Mouse (Mus musculus): ENCODE measurements around the gene Ralgps1. TPM values are rescaled to one million over a fixed set of nuclear protein-coding genes. Genes with fewer than 3 reads are reported as not detected.
"Not testable (repeated sequence)": the region's sequence is repeated elsewhere in the genome, so short reads cannot be mapped to it uniquely, and the experiment has no call there.

Ralgps1 gene
- total RNA-seq, 4 experiments from 2014 or later = 4.2 to 12.7 (median 8.0) TPM

DNA sequence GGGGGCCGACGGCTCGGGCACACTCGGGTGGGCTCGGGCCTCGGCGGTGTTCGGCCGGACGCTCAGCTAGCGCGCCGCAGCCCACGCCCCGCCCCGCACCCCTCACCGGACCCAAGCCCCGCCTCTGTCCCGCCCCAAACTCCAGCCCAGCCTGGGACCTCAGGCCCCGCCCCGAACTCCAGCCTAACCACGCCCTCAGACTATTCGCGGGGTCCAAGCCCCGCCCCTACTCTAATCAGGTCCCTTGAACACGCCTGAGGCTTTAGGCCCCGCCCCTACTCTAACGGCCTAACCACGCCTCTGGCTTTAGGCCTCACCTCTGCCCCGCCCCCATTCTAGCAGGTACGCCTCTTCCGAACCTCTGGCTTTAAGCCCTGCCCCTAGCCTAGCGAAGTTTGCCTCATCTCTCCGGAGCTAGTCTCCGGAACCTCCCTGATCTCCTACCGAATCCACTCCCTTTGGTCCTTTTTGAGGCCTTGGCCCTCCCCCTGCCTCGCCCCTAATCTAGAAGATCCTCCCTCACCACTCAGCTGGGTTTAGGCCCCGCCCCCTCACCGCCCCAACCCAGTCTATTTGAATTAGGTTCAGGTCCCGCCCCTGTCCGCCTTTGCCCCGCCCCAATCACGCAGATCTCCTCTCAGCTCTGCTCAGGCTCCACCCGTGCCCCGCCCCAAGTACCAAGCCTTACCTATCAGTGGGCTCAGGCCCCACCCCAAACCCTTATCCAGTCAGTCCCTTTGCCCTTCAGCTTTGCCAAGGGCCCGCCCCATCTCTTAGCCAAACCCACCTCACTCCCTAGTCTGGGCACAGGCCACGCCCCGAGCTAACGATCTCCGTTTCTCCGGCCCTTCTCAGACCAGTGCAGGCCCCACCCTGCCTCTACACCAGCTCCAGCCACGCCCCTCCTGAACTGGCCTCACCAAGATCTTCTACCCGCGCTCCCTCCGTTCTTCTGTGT is 240.5 kb downstream of the Ralgps1 start:
- peak; percentile 99 for DNase-seq

DNA sequence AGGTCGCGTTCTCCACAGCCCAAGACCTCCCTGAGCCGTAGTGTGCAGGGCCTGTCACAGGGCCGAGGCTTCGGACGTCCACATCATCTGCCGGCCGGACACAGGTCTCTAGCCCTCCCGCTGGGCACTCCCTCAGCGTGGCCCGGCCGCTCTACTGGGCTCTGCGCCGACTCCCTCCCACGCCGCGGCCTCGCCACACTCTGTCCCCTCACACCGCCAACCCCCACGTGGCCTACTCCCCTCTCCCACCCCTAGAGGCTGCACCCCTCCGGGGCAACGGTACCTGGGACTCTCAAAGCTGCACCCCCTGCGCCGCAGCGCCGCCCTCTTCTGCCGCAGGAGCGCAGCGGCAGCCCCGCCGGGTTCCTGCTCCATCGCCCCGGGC is 241.2 kb downstream of the Ralgps1 start:
- DNase-seq = no peak

DNA sequence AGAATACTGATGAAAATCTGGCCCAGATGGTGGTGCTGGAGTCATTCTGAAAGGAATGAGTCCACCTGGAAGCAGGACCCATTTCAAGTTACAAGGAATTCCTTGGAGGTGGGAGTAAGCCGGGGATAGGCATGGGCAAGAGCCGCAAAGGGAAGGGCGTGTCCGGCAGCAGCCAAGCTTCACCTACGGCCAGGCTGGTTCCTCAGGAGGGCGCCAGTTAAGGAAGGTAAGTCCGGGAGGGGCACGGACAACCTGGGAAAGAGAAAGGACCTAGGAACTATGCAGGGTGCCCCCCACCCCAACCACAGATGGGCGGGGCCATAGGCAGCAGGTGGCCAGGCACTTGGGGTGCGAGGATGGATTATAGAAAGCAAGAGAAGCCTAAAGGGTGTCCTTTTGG is 241.6 kb downstream of the Ralgps1 start:
- peak; percentile 29 for DNase-seq

DNA sequence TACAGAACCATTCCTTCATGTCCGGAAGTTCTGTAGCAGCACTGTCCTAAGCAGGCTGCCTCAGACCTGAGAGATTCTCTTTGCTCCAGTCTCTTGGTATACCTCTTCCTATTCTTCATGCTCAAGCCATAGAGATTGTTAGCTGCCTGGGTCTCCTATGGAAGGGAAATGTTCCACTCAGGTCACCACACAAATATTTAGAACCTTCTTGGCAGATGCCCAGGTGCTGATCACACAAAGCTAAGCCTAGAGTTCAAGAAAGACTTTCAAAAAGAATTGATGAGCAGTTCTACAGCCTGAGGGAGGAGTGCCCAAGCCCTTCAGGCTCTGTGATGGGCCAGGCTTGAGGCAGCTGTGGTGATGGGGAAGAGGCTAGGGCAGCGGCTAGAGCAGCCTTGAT is 242.3 kb downstream of the Ralgps1 start:
- no peak for DNase-seq

DNA sequence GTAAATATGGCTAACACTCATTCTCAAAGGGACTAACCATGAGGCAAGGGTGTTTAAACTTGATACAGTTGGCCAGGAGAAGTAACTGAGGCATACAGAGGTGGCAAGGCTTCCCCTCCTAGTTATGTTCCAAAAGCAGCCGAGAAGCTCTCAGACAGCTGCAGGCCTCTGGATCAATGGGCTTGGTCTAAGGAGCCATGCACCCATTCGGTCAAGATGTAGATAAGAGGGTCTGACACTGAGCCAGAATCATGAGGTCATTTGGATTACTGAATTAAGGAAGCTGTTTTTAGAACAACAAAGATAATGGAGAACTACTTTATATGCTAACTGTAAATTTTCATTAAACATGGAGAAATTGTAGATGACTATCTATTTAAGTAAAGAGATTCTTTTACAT is 244.0 kb downstream of the Ralgps1 start:
- DNase-seq = no peak

DNA sequence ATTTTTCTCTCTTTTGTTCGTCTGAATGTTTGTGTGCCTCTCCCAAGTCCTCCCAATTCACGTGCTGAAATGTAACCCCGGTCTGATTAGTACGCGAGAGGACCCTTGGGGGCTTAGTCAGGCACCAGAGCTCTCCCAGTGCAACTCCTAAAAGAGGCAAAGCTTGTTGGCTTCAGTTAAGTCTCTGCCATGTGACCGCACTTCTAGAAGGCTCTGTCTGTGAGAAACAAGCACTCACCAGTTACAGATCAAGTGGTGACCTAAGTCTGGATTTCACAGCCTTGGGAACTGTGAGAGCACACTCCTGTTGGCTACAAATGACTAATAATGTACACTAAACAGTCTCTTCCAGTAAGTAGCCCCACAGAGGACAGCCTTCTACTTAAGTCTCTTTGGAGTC is 248.4 kb downstream of the Ralgps1 start:
- no peak for DNase-seq

DNA sequence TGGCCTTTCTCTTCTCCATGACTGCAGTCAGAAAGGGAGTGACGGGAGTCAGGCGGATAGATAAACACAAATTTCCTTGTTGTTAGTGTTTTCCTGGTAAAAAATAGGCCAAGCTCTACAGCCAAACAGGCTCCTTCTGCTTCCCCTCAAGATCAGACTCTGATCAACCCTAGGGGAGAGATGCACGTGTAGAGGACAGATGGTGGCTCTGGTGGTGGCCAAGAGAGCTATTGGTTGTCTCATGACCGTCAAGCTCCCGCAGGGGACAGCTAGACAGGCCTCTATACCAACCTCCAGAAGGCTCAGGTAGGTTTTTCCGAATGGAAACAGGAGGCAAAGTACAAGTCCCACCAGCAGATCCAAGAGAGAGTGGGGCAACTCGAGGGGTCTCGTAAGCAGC is 270.8 kb downstream of the Ralgps1 start:
- no peak for DNase-seq

DNA sequence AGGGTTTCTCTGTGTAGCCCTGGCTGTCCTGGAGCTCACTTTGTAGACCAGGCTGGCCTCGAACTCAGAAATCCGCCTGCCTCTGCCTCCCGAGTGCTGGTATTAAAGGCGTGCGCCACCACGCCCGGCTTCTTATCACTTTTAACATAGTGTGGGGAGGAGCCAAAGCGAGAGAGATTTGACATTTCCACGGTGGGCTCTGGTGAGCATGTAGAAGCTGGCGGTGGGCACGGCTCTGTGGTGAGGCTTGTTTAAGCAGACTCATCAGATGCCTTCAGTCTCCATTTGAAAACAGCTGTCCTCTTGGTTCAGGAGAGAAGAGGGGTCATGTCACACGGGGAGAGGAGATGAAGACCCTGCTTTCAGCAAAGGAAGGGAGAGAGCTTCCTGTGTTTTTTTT is 274.0 kb downstream of the Ralgps1 start:
- DNase-seq = not testable (repeated sequence)

DNA sequence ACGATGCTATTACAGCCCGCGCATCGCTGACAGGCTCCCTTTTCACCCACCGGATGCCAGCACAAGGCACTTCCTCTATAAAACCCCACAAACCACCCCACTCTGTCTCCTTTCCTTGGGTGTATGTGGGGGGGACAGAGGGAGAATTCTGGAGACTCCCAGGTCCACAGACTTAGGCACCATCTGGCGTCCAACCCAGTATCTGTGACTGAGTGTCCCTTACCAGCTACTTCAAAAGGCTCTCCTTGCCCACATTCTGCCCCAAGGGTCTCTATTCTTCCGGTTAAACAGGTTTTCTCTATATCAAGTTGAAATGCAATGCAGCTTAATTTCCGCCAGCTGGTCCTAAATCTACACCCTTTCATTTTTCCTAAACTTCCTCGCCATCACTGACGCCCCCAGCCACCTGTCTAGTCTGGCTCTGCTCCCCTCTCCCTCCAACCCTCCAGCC is 276.0 kb downstream of the Ralgps1 start:
- DNase-seq = no peak

DNA sequence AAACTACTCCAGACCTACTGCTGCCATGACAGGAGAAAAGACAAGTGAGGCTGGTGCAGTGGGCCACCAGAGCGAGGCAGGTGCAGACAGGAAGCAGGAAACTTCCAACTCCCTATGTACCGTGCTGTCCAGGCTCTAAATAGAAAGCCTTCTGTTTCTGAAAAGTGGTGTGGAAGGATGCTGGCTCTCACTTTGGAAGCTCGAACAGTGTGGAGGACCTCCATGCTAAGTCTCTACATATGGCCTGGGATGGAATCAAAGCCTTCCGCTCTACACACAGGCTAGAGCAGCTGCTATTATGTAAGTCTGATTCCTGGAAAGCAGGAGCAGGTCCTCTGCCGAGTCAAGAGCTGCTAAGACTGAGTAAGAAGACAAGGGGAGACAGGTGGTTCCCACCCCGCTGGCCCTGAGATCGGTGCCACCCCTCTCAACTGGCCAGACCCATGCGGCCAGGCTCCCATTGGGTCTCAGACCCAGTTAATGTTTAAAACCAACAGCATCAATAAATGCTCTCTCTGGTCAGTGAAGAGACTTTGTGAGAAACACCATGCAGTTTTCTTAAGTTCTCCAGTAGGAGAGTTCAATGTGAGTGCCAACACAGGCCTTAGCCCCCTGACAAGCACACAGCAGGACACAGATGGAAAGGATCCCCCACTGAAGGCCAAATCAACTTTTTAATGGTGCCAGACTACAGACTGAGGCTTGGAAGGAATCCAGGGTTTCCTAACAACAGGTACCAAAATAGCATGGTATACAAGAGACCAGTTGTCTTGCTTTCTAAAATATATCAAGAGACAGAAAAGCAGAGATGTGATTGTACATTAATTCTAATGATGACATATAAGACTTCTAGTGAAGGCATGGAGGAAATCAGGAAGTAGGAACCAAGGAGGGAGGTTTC is 280.4 kb downstream of the Ralgps1 start:
- no peak for DNase-seq

DNA sequence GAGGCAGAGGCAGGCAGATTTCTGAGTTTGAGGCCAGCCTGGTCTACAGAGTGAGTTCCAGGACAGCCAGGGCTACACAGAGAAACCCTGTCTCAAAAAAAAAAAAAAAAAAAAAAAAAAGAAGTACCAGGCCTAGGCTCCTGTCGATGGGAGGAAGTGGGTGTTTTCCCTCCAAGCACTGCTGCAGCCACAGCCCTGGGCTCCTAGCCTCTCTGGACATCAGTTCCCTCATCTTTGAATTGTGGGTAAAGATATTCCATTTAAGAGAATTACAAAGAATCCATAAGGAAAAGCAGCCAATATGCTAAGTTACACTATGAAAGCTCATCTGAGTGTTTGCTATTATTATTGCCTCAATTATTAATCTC is 281.3 kb downstream of the Ralgps1 start:
- DNase-seq = not testable (repeated sequence)

DNA sequence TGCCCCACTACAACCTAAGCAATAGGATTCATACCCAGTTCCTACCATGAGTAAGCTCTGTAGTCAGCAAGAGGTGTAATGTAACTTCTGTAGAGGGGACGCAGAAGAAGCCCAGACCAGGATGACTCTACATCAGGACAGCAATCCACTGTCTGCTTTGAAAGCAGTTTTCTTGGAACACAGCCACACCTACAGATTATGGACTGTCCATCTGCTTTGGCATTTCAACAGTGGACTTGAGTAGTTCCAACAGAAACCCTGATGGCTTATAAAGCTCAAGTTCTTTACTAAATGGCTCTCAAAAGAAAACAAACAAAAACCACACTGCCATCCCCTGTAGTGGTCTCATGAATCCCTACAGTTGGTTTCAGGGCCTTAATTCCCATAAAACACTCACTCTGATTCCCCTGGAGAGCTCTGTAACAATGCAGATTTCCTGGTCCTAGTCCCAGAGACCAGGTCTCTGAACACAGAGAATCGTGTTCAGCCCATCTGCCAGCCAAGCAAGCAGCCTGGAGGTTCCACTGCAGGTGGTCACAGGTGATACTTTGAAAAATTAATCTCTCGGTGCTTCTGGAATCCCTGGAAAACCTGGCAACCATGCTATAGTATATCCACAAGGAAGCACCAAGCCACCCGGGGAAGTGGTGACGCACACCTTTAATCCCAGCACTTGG is 281.8 kb downstream of the Ralgps1 start:
- no peak for DNase-seq

DNA sequence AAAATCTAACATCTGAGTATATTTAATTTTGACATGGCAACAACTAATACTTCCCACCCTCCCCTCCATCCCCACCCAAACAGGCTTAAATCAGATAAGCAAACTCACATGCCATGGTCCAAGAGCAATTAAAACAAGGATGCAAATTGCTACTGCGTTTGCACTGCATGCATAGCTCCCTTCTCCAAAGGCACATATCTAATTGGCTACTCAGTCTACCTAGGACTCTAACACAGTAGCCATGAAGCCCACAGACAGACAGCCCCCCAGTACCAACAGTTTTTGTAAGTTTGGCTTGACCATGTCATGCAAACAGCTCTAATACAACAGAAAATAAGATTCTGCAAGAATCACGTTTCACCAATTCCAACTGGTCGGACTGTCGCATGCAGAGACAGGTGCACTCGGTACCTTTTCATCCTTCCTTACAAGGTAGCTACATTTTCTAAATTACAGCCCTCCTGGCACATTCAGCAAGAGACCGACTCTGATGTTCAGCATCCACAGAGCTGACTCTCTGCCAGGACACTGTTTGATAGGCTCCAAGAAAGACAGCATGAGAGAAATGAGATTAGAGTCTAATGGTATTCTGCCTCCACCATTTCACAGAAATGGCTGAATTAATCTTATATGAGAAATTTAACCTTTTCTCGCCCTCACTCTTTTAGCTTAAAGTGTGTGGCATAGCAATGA is 284.5 kb downstream of the Ralgps1 start:
- no peak for DNase-seq

DNA sequence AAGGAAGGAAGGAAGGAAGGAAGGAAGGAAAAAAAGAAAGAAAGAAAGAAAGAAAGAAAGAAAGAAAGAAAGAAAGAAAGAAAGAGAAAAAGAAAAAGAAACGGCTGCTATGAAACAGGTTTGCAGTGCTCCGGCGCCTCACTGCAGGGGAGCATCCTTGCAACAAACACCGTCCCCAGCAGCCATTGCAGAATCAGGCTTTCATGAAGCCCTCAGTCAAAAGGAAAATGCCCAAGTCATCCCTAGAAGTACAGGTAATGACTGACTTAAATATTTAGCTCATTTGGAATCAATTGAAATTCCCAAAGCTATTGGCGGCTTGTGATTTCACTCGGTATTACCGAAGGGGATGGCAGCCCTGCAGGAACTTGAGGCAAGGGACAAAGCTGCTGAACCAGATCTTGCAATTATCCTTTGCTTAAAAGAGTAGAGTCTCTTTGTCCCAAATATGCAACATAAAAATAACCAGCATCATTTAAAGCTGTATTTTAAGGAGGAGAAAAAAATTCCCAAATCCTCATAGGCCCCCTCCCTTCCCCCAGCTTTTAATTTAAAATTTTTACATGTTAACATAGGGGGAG is 285.2 kb downstream of the Ralgps1 start:
- DNase-seq = no peak

DNA sequence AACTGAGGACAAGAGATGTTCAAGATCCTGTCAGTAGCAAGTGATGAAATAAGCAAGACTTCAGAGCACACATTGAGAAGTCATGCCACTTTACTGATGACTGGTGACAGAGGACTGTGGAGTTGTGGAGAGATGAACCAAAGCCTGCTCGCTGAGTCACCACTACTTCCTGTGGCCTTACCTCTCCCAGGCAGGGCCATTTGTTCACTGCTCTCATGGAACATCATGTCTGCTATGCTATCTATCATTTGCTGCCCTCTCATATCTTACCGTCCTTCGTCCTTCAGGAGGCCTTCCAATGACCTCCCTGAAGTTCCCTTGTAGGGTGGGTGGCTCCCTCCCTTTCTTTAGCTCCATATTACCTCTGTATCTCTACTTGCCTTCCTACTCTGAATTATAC is 287.1 kb downstream of the Ralgps1 start:
- DNase-seq = peak; percentile 23

Small RNAs within 50 kb of the gene (microRNA-seq; reads per million reads assigned to microRNA genes)
- 0 reads per million in 2 experiments for gene Gm25998

Other genes starting within 250 kb of the Ralgps1 start
- 10 to 100 TPM; 12.7 to 29.6 (median 19.1) TPM for gene Garnl3, start 239.8 kb downstream of the Ralgps1 start, total RNA-seq (2022)
- 10 to 100 TPM; 29.3 to 53.9 (median 37.0) TPM for gene Angptl2, start 155.4 kb downstream of the Ralgps1 start, total RNA-seq (2022)
- 10 to 100 TPM in 1 of 4 experiments, 1 to 10 TPM in 3; 6.9 to 12.1 (median 8.7) TPM for gene Zbtb34, start 59.8 kb upstream of the Ralgps1 start, total RNA-seq (2022)
- gene Zbtb43, start 97.1 kb upstream of the Ralgps1 start, total RNA-seq (2022) = 10 to 100 TPM; 18.1 to 24.5 (median 22.5) TPM

All from adrenal gland, adult 8-10 months (tissue).